Mouse (Mus musculus): ENCODE data around the gene Pigm.
A peak's percentile ranks its signal among the peaks of the same experiment; 100 is the strongest.

Pigm gene

DNA sequence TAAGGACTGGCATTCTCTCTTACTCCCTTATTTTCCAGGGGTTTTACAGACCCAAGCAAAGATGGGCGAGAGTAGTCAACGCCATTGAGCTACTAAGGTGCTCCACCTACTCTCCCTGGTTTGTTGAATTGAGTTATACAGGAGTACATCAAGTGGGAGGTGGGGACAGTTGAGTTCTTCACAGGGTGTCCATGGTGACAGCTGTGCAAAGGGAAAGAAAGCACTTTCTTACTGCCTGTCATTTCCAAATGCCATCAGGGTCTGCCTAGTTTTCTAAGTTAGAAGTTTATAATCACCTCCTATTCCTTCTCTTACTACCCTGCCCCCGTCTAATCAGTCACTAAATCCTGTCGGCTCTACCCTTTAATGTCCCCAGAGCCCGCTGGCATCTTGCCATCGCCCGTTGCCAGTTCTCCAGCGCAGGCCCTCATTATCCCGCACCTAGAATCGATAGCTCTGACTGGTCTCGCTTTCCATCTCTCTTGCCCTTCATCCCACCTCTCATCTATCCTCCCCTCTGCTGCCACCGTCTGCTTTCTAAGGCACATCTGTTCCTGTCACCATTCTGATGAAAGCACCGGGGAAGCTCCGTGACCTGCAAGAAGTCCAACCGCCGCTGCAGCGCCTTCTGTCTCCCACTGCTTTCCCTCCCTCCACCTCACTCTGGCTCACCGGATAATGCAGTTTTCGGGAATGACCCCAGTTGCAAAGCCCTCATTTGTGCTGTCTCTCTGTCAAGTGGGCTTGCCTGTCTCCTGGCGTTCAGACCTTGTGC is 15.6 kb downstream of the Pigm start:
- Histone ChIP-seq H3K4me1 (replicated peaks; ENCODE audit: low read depth, low read length) (peaks cover 13% of the 10 kb centered on the region), H3K36me3 (ENCODE audit: insufficient read depth, low read length) (no peaks in the 10 kb centered on the region), H3K4me3 (replicated peaks; ENCODE audit: low read length) (no peak overlapping the region), H3K27me3 (ENCODE audit: insufficient read depth, low read length) (peaks cover 21% of the 10 kb centered on the region), H3K9me3 (ENCODE audit: low read length) (no peaks in the 10 kb centered on the region)
- TF ChIP-seq NANOG (IDR thresholded peaks at IDR 0.05; ENCODE audit: borderline replicate concordance, low read length) (no peak), POU5F1 (IDR thresholded peaks at IDR 0.05; ENCODE audit: borderline replicate concordance, low read length) (no peak), CTCF (conservative IDR thresholded peaks at IDR 0.05; ENCODE audit: low read length) (no peak)

- Histone ChIP-seq H3K9me3 (ENCODE audit: low read length) (no peaks in the 10 kb centered on the region), H3K4me1 (replicated peaks; ENCODE audit: low read depth, low read length) (peaks cover 13% of the 10 kb centered on the region), H3K36me3 (ENCODE audit: insufficient read depth, low read length) (no peaks in the 10 kb centered on the region), H3K27me3 (ENCODE audit: insufficient read depth, low read length) (peaks cover 26% of the 10 kb centered on the region), H3K4me3 (replicated peaks; ENCODE audit: low read length) (no peak overlapping the region)
- TF ChIP-seq NANOG (IDR thresholded peaks at IDR 0.05; ENCODE audit: borderline replicate concordance, low read length) (no peak), CTCF (conservative IDR thresholded peaks at IDR 0.05; ENCODE audit: low read length) (no peak), POU5F1 (IDR thresholded peaks at IDR 0.05; ENCODE audit: borderline replicate concordance, low read length) (no peak)
Observed at GRCm38 (mm10) chr1:172392643-172393170, 16.4 kb downstream of the Pigm start.

GRCm38 (mm10) chr1:172393739-172394138 is 17.4 kb downstream of the Pigm start:
- Histone ChIP-seq H3K36me3 (ENCODE audit: insufficient read depth, low read length) (no peaks in the 10 kb centered on the region), H3K4me3 (replicated peaks; ENCODE audit: low read length) (no peak overlapping the region), H3K9me3 (ENCODE audit: low read length) (no peaks in the 10 kb centered on the region), H3K27me3 (ENCODE audit: insufficient read depth, low read length) (peaks cover 28% of the 10 kb centered on the region), H3K4me1 (replicated peaks; ENCODE audit: low read depth, low read length) (peaks cover 13% of the 10 kb centered on the region)
- TF ChIP-seq NANOG (IDR thresholded peaks at IDR 0.05; ENCODE audit: borderline replicate concordance, low read length) (no peak), POU5F1 (IDR thresholded peaks at IDR 0.05; ENCODE audit: borderline replicate concordance, low read length) (no peak), CTCF (conservative IDR thresholded peaks at IDR 0.05; ENCODE audit: low read length) (no peak)

- peaks cover 22% of the 10 kb centered on the region for H3K27me3 ChIP-seq (ENCODE audit: insufficient read depth, low read length)
- peaks cover 2% of the 10 kb centered on the region; the same call in 1 of the 2 replicates for H3K4me1 ChIP-seq (replicated peaks; ENCODE audit: low read depth, low read length)
- no peaks in the 10 kb centered on the region for H3K36me3 ChIP-seq (ENCODE audit: insufficient read depth, low read length)
- H3K4me3 ChIP-seq (replicated peaks; ENCODE audit: low read length): no peak overlapping the region
- no peak for TF ChIP-seq NANOG (IDR thresholded peaks at IDR 0.05; ENCODE audit: borderline replicate concordance, low read length)
- no peak for TF ChIP-seq POU5F1 (IDR thresholded peaks at IDR 0.05; ENCODE audit: borderline replicate concordance, low read length)
- H3K9me3 ChIP-seq (ENCODE audit: low read length): no peaks in the 10 kb centered on the region
Observed at GRCm38 (mm10) chr1:172396996-172397752, 20.8 kb downstream of the Pigm start.

- Histone ChIP-seq H3K9me3 (ENCODE audit: low read length) (no peaks in the 10 kb centered on the region), H3K4me1 (replicated peaks; ENCODE audit: low read depth, low read length) (peaks cover 7% of the 10 kb centered on the region), H3K36me3 (ENCODE audit: insufficient read depth, low read length) (no peaks in the 10 kb centered on the region), H3K27me3 (ENCODE audit: insufficient read depth, low read length) (peaks cover 12% of the 10 kb centered on the region), H3K4me3 (replicated peaks; ENCODE audit: low read length) (no peak overlapping the region)
- TF ChIP-seq NANOG (IDR thresholded peaks at IDR 0.05; ENCODE audit: borderline replicate concordance, low read length): no peak
- TF ChIP-seq POU5F1 (IDR thresholded peaks at IDR 0.05; ENCODE audit: borderline replicate concordance, low read length): no peak
- TF ChIP-seq CTCF (conservative IDR thresholded peaks at IDR 0.05; ENCODE audit: low read length): no peak
Observed at GRCm38 (mm10) chr1:172406077-172406706, 29.8 kb downstream of the Pigm start.

GRCm38 (mm10) chr1:172408996-172409395 is 32.6 kb downstream of the Pigm start:
- no peaks in the 10 kb centered on the region for H3K36me3 ChIP-seq (ENCODE audit: insufficient read depth, low read length)
- TF ChIP-seq CTCF (conservative IDR thresholded peaks at IDR 0.05; ENCODE audit: low read length) (peak; percentile 100), NANOG (IDR thresholded peaks at IDR 0.05; ENCODE audit: borderline replicate concordance, low read length) (no peak)
- H3K4me1 ChIP-seq (replicated peaks; ENCODE audit: low read depth, low read length): peaks cover 7% of the 10 kb centered on the region
- no peak overlapping the region for H3K4me3 ChIP-seq (replicated peaks; ENCODE audit: low read length)
- H3K27me3 ChIP-seq (ENCODE audit: insufficient read depth, low read length): peaks cover 14% of the 10 kb centered on the region
- H3K9me3 ChIP-seq (ENCODE audit: low read length): no peaks in the 10 kb centered on the region

GRCm38 (mm10) chr1:172409431-172409830 is 33.1 kb downstream of the Pigm start:
- no peak overlapping the region for H3K4me3 ChIP-seq (replicated peaks; ENCODE audit: low read length)
- no peaks in the 10 kb centered on the region for H3K36me3 ChIP-seq (ENCODE audit: insufficient read depth, low read length)
- H3K9me3 ChIP-seq (ENCODE audit: low read length): no peaks in the 10 kb centered on the region
- TF ChIP-seq CTCF (conservative IDR thresholded peaks at IDR 0.05; ENCODE audit: low read length): no peak
- H3K27me3 ChIP-seq (ENCODE audit: insufficient read depth, low read length): peaks cover 15% of the 10 kb centered on the region
- H3K4me1 ChIP-seq (replicated peaks; ENCODE audit: low read depth, low read length): peaks cover 7% of the 10 kb centered on the region

- Histone ChIP-seq H3K4me3 (replicated peaks; ENCODE audit: low read length) (no peak overlapping the region), H3K4me1 (replicated peaks; ENCODE audit: low read depth, low read length) (peaks cover 11% of the 10 kb centered on the region), H3K27me3 (ENCODE audit: insufficient read depth, low read length) (peaks cover 15% of the 10 kb centered on the region), H3K9me3 (ENCODE audit: low read length) (no peaks in the 10 kb centered on the region), H3K36me3 (ENCODE audit: insufficient read depth, low read length) (no peaks in the 10 kb centered on the region)
- TF ChIP-seq CTCF (conservative IDR thresholded peaks at IDR 0.05; ENCODE audit: low read length) (peak; percentile 23), POU5F1 (IDR thresholded peaks at IDR 0.05; ENCODE audit: borderline replicate concordance, low read length) (no peak), NANOG (IDR thresholded peaks at IDR 0.05; ENCODE audit: borderline replicate concordance, low read length) (no peak)
Observed at GRCm38 (mm10) chr1:172410806-172411205, 34.5 kb downstream of the Pigm start.
